Mouse (Mus musculus): ENCODE data around the gene Papss1.

GRCm38 (mm10) chr3:131610595-131610994 is 46.0 kb downstream of the Papss1 start:
- TF ChIP-seq GATA1 (IDR thresholded peaks at IDR 0.05; ENCODE audit: low read length) = no peak
- TF ChIP-seq TAL1 (IDR thresholded peaks at IDR 0.05; ENCODE audit: low read length) = no peak
